Mouse (Mus musculus): ENCODE data around the gene Slc24a3. TPM values are rescaled to one million over a fixed set of nuclear protein-coding genes. Genes with fewer than 3 reads are reported as not detected.

Slc24a3 gene
- total RNA-seq, 1 experiment, result 0.98 TPM

DNA sequence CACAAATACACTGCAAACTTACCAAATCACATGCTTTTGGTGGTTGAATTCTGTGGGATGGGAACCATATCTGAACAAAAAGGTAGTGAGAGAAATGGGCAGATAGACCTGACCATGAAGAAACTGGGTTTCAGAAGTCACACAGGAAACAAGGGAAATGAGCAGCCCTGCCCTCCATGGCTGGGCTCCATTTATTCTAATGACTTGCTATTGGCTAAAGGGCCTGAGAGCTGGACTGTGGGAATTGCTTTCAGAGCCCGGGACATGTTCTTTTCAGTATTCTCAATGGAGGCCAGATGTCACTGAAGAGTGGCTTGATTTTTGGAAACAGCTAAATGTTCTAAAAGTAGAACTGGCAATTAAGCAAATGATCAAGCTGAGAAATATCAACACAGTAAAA, 120.9 kb downstream of the Slc24a3 start:
- no peak overlapping the region for H3K9ac ChIP-seq (ENCODE audit: insufficient read depth, low read depth, low read length, poor library complexity, severe bottlenecking)
- H3K36me3 ChIP-seq (ENCODE audit: control insufficient read depth, insufficient read depth, low read length, poor library complexity, severe bottlenecking), result no peaks in the 10 kb centered on the region
- H3K27ac ChIP-seq (ENCODE audit: insufficient read depth, low read depth, low read length, poor library complexity, severe bottlenecking), result no peak overlapping the region
- H3K4me3 ChIP-seq (ENCODE audit: insufficient read depth in 1 of 2, low read depth in 1 of 2, low read length in 2 of 2, poor library complexity in 1 of 2, severe bottlenecking in 1 of 2), result no peak overlapping the region
- DNase-seq (ENCODE audit: low read depth, low spot score), result no peak
- TF ChIP-seq MAFK (IDR thresholded peaks at IDR 0.05; ENCODE audit: insufficient read depth, low read depth, low read length) (no peak), ZNF384 (IDR thresholded peaks at IDR 0.05; ENCODE audit: low read depth, low read length) (no peak), ZC3H11A (IDR thresholded peaks at IDR 0.05; ENCODE audit: borderline replicate concordance, low read depth, low read length) (no peak), HCFC1 (IDR thresholded peaks at IDR 0.05; ENCODE audit: borderline replicate concordance, insufficient read depth, low read length) (no peak), CHD2 (IDR thresholded peaks at IDR 0.05; ENCODE audit: low read depth, low read length) (no peak)
- H3K9me3 ChIP-seq (ENCODE audit: control insufficient read depth, insufficient read depth, low read depth, low read length), result no peaks in the 10 kb centered on the region
- in situ Hi-C loops (cut with MboI; ENCODE audit: low sequenced_read_pairs in 2 of 2, unreplicated experiment in 2 of 2), result no loop called here
- H3K4me1 ChIP-seq (ENCODE audit: control insufficient read depth in 2 of 2, insufficient read depth in 2 of 2, low read length in 2 of 2, poor library complexity in 1 of 2), result no peaks in the 10 kb centered on the region

DNA sequence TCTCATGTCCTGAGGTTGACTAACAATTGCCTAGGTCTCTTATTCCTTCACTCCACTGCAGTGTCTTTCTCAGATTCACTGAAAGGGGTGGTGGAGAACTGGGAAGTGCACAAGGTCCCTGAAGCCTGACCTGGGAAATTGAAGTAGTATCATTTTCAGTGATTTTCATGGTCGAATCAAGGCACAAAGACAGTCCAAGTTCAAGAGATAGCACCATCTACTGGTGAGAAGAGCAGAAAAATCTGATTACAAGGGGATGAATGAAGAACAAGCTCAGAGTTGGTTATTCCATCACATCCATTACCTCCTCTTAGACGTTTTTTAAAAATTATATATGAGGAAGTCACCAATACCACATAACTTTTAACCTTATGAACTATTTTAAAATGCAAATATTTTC, 123.9 kb downstream of the Slc24a3 start:
- no peak for DNase-seq (ENCODE audit: low read depth, low spot score)
- H3K9ac ChIP-seq (ENCODE audit: insufficient read depth, low read depth, low read length, poor library complexity, severe bottlenecking), result no peak overlapping the region

DNA sequence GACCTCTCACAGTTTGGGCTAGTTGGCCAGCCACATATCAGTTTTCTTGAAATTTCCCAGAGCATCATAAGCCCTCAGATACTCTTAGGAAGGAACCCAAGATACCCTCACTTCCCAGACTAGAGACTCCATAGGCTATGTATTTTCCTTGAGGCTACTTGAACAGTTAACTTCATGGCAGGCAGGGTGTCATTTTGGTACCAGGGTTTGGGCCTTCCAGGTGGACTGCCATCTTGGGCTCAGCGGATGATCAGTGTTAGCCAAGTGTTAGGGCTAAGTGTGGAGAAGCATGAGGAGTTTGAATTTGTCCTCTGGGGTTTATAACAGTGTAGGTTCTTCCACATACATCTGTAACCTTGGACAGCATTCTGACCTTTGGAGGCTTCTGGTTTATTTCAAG, 124.6 kb downstream of the Slc24a3 start:
- no peaks in the 10 kb centered on the region for H3K4me1 ChIP-seq (ENCODE audit: control insufficient read depth in 2 of 2, insufficient read depth in 2 of 2, low read length in 2 of 2, poor library complexity in 1 of 2)
- DNase-seq (ENCODE audit: low read depth, low spot score), result no peak
- no peak overlapping the region for H3K27ac ChIP-seq (ENCODE audit: insufficient read depth, low read depth, low read length, poor library complexity, severe bottlenecking)
- no peak overlapping the region for H3K4me3 ChIP-seq (ENCODE audit: insufficient read depth in 1 of 2, low read depth in 1 of 2, low read length in 2 of 2, poor library complexity in 1 of 2, severe bottlenecking in 1 of 2)
- H3K36me3 ChIP-seq (ENCODE audit: control insufficient read depth, insufficient read depth, low read length, poor library complexity, severe bottlenecking), result no peaks in the 10 kb centered on the region
- H3K9ac ChIP-seq (ENCODE audit: insufficient read depth, low read depth, low read length, poor library complexity, severe bottlenecking), result no peak overlapping the region
- no peaks in the 10 kb centered on the region for H3K9me3 ChIP-seq (ENCODE audit: control insufficient read depth, insufficient read depth, low read depth, low read length)
- TF ChIP-seq ZC3H11A (IDR thresholded peaks at IDR 0.05; ENCODE audit: borderline replicate concordance, low read depth, low read length), result no peak
- no peak for TF ChIP-seq ZNF384 (IDR thresholded peaks at IDR 0.05; ENCODE audit: low read depth, low read length)
- TF ChIP-seq MAFK (IDR thresholded peaks at IDR 0.05; ENCODE audit: insufficient read depth, low read depth, low read length), result no peak
- TF ChIP-seq CHD2 (IDR thresholded peaks at IDR 0.05; ENCODE audit: low read depth, low read length), result no peak
- TF ChIP-seq HCFC1 (IDR thresholded peaks at IDR 0.05; ENCODE audit: borderline replicate concordance, insufficient read depth, low read length), result no peak
- in situ Hi-C loops (cut with MboI; ENCODE audit: low sequenced_read_pairs in 2 of 2, unreplicated experiment in 2 of 2), result no loop called here

More for the DNA sequence above, 123.9 kb downstream of the Slc24a3 start:
- TF ChIP-seq HCFC1 (IDR thresholded peaks at IDR 0.05; ENCODE audit: borderline replicate concordance, insufficient read depth, low read length) (no peak), MAFK (IDR thresholded peaks at IDR 0.05; ENCODE audit: insufficient read depth, low read depth, low read length) (no peak), ZC3H11A (IDR thresholded peaks at IDR 0.05; ENCODE audit: borderline replicate concordance, low read depth, low read length) (no peak), ZNF384 (IDR thresholded peaks at IDR 0.05; ENCODE audit: low read depth, low read length) (no peak), CHD2 (IDR thresholded peaks at IDR 0.05; ENCODE audit: low read depth, low read length) (no peak)
- Histone ChIP-seq H3K4me3 (ENCODE audit: insufficient read depth in 1 of 2, low read depth in 1 of 2, low read length in 2 of 2, poor library complexity in 1 of 2, severe bottlenecking in 1 of 2) (no peak overlapping the region), H3K4me1 (ENCODE audit: control insufficient read depth in 2 of 2, insufficient read depth in 2 of 2, low read length in 2 of 2, poor library complexity in 1 of 2) (no peaks in the 10 kb centered on the region), H3K9me3 (ENCODE audit: control insufficient read depth, insufficient read depth, low read depth, low read length) (no peaks in the 10 kb centered on the region), H3K36me3 (ENCODE audit: control insufficient read depth, insufficient read depth, low read length, poor library complexity, severe bottlenecking) (no peaks in the 10 kb centered on the region), H3K27ac (ENCODE audit: insufficient read depth, low read depth, low read length, poor library complexity, severe bottlenecking) (no peak overlapping the region)
- in situ Hi-C loops (cut with MboI; ENCODE audit: low sequenced_read_pairs in 2 of 2, unreplicated experiment in 2 of 2), result no loop called here

DNA sequence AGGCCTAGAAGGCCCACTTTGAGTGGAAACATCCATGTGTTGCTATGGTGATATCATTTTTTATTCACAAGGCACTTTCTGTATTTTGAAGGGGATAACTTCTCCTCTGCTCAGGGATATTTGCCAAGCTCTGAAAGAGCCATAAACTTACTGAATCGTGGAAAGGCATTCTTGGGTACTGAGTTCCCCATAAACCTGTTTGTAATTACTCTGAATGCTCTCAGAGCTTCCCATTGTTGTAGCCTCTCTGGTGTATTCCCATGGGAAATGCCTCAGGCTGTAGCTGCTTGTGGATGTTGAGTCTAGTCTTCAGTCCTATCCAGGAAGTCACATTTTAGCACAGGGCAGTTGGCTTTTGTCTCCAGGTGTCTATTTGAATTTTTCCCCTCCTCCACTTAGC, 125.3 kb downstream of the Slc24a3 start:
- H3K27ac ChIP-seq (ENCODE audit: insufficient read depth, low read depth, low read length, poor library complexity, severe bottlenecking), result no peak overlapping the region
- no peaks in the 10 kb centered on the region for H3K36me3 ChIP-seq (ENCODE audit: control insufficient read depth, insufficient read depth, low read length, poor library complexity, severe bottlenecking)
- DNase-seq (ENCODE audit: low read depth, low spot score), result no peak
- H3K4me3 ChIP-seq (ENCODE audit: insufficient read depth in 1 of 2, low read depth in 1 of 2, low read length in 2 of 2, poor library complexity in 1 of 2, severe bottlenecking in 1 of 2), result no peak overlapping the region
- no peak overlapping the region for H3K9ac ChIP-seq (ENCODE audit: insufficient read depth, low read depth, low read length, poor library complexity, severe bottlenecking)
- no peak for TF ChIP-seq MAFK (IDR thresholded peaks at IDR 0.05; ENCODE audit: insufficient read depth, low read depth, low read length)
- TF ChIP-seq CHD2 (IDR thresholded peaks at IDR 0.05; ENCODE audit: low read depth, low read length), result no peak
- TF ChIP-seq ZNF384 (IDR thresholded peaks at IDR 0.05; ENCODE audit: low read depth, low read length), result no peak
- TF ChIP-seq ZC3H11A (IDR thresholded peaks at IDR 0.05; ENCODE audit: borderline replicate concordance, low read depth, low read length), result no peak
- no peak for TF ChIP-seq HCFC1 (IDR thresholded peaks at IDR 0.05; ENCODE audit: borderline replicate concordance, insufficient read depth, low read length)
- in situ Hi-C loops (cut with MboI; ENCODE audit: low sequenced_read_pairs in 2 of 2, unreplicated experiment in 2 of 2), result no loop called here
- H3K4me1 ChIP-seq (ENCODE audit: control insufficient read depth in 2 of 2, insufficient read depth in 2 of 2, low read length in 2 of 2, poor library complexity in 1 of 2), result no peaks in the 10 kb centered on the region
- H3K9me3 ChIP-seq (ENCODE audit: control insufficient read depth, insufficient read depth, low read depth, low read length), result no peaks in the 10 kb centered on the region

DNA sequence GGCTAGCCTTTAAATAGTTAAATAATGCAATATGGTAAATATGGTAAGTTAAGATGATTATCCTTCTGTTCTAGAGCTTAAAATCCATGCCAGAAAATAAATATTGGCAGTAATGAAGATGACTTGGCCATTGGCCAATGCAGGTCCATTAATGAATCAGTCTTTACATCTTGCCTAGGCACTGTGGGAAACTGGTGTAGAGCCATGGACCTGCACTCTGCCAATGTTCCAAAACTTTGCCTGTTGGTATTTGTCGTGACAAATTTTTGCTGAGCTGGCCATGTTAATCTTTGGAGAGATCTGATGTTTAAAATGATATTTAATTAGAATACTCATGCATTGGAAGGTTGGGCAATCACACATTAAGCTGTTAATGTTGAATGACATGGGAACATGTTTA, 129.4 kb downstream of the Slc24a3 start:
- Histone ChIP-seq H3K4me1 (ENCODE audit: control insufficient read depth in 2 of 2, insufficient read depth in 2 of 2, low read length in 2 of 2, poor library complexity in 1 of 2) (no peaks in the 10 kb centered on the region), H3K4me3 (ENCODE audit: insufficient read depth in 1 of 2, low read depth in 1 of 2, low read length in 2 of 2, poor library complexity in 1 of 2, severe bottlenecking in 1 of 2) (no peak overlapping the region), H3K9ac (ENCODE audit: insufficient read depth, low read depth, low read length, poor library complexity, severe bottlenecking) (no peak overlapping the region), H3K9me3 (ENCODE audit: control insufficient read depth, insufficient read depth, low read depth, low read length) (no peaks in the 10 kb centered on the region), H3K27ac (ENCODE audit: insufficient read depth, low read depth, low read length, poor library complexity, severe bottlenecking) (no peak overlapping the region), H3K36me3 (ENCODE audit: control insufficient read depth, insufficient read depth, low read length, poor library complexity, severe bottlenecking) (no peaks in the 10 kb centered on the region)
- TF ChIP-seq MAFK (IDR thresholded peaks at IDR 0.05; ENCODE audit: insufficient read depth, low read depth, low read length) (no peak), CHD2 (IDR thresholded peaks at IDR 0.05; ENCODE audit: low read depth, low read length) (no peak), HCFC1 (IDR thresholded peaks at IDR 0.05; ENCODE audit: borderline replicate concordance, insufficient read depth, low read length) (no peak), ZNF384 (IDR thresholded peaks at IDR 0.05; ENCODE audit: low read depth, low read length) (no peak), ZC3H11A (IDR thresholded peaks at IDR 0.05; ENCODE audit: borderline replicate concordance, low read depth, low read length) (no peak)
- in situ Hi-C loops (cut with MboI; ENCODE audit: low sequenced_read_pairs in 2 of 2, unreplicated experiment in 2 of 2), result no loop called here
- DNase-seq (ENCODE audit: low read depth, low spot score), result no peak
